12 mouse cellular contexts compared by ENCODE assay signal in the genomic region with DNA sequence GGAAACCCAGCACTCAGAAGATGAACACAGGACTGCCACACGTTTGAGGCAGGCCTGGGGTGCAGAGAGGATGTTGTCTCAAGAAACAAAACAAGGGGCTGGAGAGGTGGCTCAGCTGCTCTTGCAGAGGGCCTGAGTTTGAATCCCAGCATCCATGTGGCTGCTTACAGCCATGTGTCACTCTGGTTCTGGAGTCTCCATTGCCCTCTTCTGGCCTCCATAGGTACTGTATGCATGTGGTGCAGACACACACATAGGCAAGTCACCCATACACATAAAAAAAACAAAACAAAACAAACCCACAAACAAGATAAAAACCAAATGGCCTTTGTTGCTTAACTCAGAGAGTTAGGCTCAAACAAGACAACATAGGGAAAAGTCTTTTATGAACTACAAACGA. TPM values are rescaled to one million over a fixed set of nuclear protein-coding genes. Genes with fewer than 3 reads are reported as not detected.
DNase-seq lines count a peak whose midpoint lies in the region; ATAC-seq and TF ChIP-seq lines count a peak whose summit lies in the region.
"Had no signal": no experiment of that assay in that cellular context is flagged by ENCODE, and none has a peak within 500 bp of the region (broad histone marks: within the 10 kb centered on the region; RNA-seq: fewer than 3 reads in every experiment).

No protein-coding gene starts in this region.

- H3K4me1 ChIP-seq in hindbrain, embryonic 11.5 days (replicated peaks; ENCODE audit: control insufficient read depth, insufficient read depth, low read length) = no peaks in the 10 kb centered on the region; the same call in 1 of the 2 replicates
- peaks cover 38% of the 10 kb centered on the region for H3K4me1 ChIP-seq in hindbrain, embryonic 10.5 days (replicated peaks)
- H3K4me1 ChIP-seq in small intestine, adult 2 months (ENCODE audit: control insufficient read depth, insufficient read depth, insufficient read length, low read length) = peaks cover 5% of the 10 kb centered on the region

- H3K9me3 ChIP-seq in hindbrain, embryonic 11.5 days (ENCODE audit: control insufficient read depth, low read length) = no peaks in the 10 kb centered on the region
- H3K9me3 ChIP-seq in hindbrain, embryonic 10.5 days = no peaks in the 10 kb centered on the region

- peaks cover 13% of the 10 kb centered on the region; the same call in 1 of the 2 replicates for H3K36me3 ChIP-seq in hindbrain, embryonic 11.5 days (ENCODE audit: control insufficient read depth, insufficient read depth, low read length)
- peaks cover 56% of the 10 kb centered on the region for H3K36me3 ChIP-seq in hindbrain, embryonic 10.5 days
- H3K36me3 ChIP-seq in small intestine, adult 2 months (ENCODE audit: control insufficient read depth, insufficient read depth, low read length) = peaks cover 20% of the 10 kb centered on the region

- TF ChIP-seq POLR2A in small intestine, adult 2 months (IDR thresholded peaks at IDR 0.05; ENCODE audit: low read depth, low read length) = no peak

- ATAC-seq in hindbrain, embryonic 11.5 days (ENCODE audit: low FRiP score) = no peak
- ATAC-seq: forebrain, embryonic 16.5 days had no signal

- H3K4me3 ChIP-seq in hindbrain, embryonic 11.5 days (ENCODE audit: low read depth, low read length) = no peak overlapping the region
- no peak overlapping the region for H3K4me3 ChIP-seq in hindbrain, embryonic 10.5 days
- H3K4me3 ChIP-seq in small intestine, adult 2 months (ENCODE audit: low read depth, low read length) = no peak overlapping the region

- TF ChIP-seq CTCF in small intestine, adult 2 months (IDR thresholded peaks at IDR 0.05; ENCODE audit: extremely low read depth, insufficient read length, insufficient replicate concordance, low read depth, low read length) = peak; percentile 25; the same call in 1 of the 2 replicates

- no peak overlapping the region for H3K9ac ChIP-seq in hindbrain, embryonic 11.5 days (ENCODE audit: low read depth, low read length)

- no peaks in the 10 kb centered on the region for H3K27me3 ChIP-seq in hindbrain, embryonic 11.5 days (ENCODE audit: control insufficient read depth, insufficient read depth, low read length)
- peaks cover 4% of the 10 kb centered on the region; the same call in 1 of the 2 replicates for H3K27me3 ChIP-seq in hindbrain, embryonic 10.5 days (ENCODE audit: insufficient read depth, poor library complexity, severe bottlenecking)
- no peaks in the 10 kb centered on the region for H3K27me3 ChIP-seq in small intestine, adult 2 months (ENCODE audit: control insufficient read depth, insufficient read depth, low read length)

- peak; percentile 38 for DNase-seq in hindbrain, embryonic 11.5 days (ENCODE audit: low spot score)
- no peak for DNase-seq in hindbrain, embryonic 10.5 days (ENCODE audit: low spot score)
- DNase-seq in thymus, postnatal 0 days (ENCODE audit: low spot score) = peak; percentile 19
- no peak for DNase-seq in thymus, adult 18-20 months
- DNase-seq in c-Kit-positive CD71-positive TER-119-positive erythroid progenitor cells, embryonic 14.5 days (ENCODE audit: low spot score) = peak; percentile 40
- no peak for DNase-seq in adrenal gland, adult (ENCODE audit: inconsistent age in 2 of 2, low spot score in 1 of 2)
- no peak for DNase-seq in left cerebral cortex, postnatal 25 days (ENCODE audit: low spot score in 2 of 2)

- H3K4me2 ChIP-seq in hindbrain, embryonic 11.5 days (replicated peaks; ENCODE audit: low read depth, low read length) = no peak overlapping the region

- 92% methylated on average over 2 of the region's 2 CpGs for WGBS in hindbrain, embryonic 11.5 days
- 88% methylated on average over 2 of the region's 2 CpGs for WGBS in hindbrain, embryonic 10.5 days
- 90% methylated on average over 2 of the region's 2 CpGs for WGBS in small intestine, adult 2 months

- H3K27ac ChIP-seq in hindbrain, embryonic 11.5 days (ENCODE audit: low read depth, low read length) = no peak overlapping the region
- H3K27ac ChIP-seq in hindbrain, embryonic 10.5 days = no peak overlapping the region
- H3K27ac ChIP-seq in small intestine, adult 2 months (ENCODE audit: insufficient read depth, low read depth, low read length) = no peak overlapping the region

- intact Hi-C loops in left cerebral cortex, postnatal 25 days (cut with DNase I) = loop anchor here (10.0 kb wide), 1 partner anchor 947 kb away; the partner anchor contains the start of gene Luc7l

RNA-seq across cellular contexts. Expression of gene Lemd2, which starts 2.3 kb away (rescaled TPM):
- polyA plus RNA-seq in hindbrain, embryonic 11.5 days (2014; fragmentation: Nextera tagmentation; extraction: Ambion mirVana) = 12.4 and 16.5 TPM in 2 replicates
- 19.0 and 30.0 TPM in 2 replicates for polyA plus RNA-seq in hindbrain, embryonic 10.5 days (2016; fragmentation: Nextera tagmentation; extraction: Ambion mirVana)
- 11.1 and 13.8 TPM in 2 replicates for polyA plus RNA-seq in thymus, postnatal 0 days (2015; fragmentation: Nextera tagmentation; extraction: Ambion mirVana)
- polyA plus RNA-seq in small intestine, adult 2 months (2012; rRNA removed) = 46.6 and 92.0 TPM in 2 replicates
- total RNA-seq in left cerebral cortex, postnatal 25 days (2021) = 10 to 100 TPM; 39.9 to 44.1 TPM

RNA-seq across cellular contexts. Expression of gene Ip6k3, which starts 34.4 kb away (rescaled TPM):
- polyA plus RNA-seq in hindbrain, embryonic 11.5 days (2014; fragmentation: Nextera tagmentation; extraction: Ambion mirVana) = 0.23 and 0.49 TPM in 2 replicates
- polyA plus RNA-seq in hindbrain, embryonic 10.5 days (2016; fragmentation: Nextera tagmentation; extraction: Ambion mirVana) = 0.06 and 0.31 TPM in 2 replicates
- 0.46 and 0.49 TPM in 2 replicates for polyA plus RNA-seq in thymus, postnatal 0 days (2015; fragmentation: Nextera tagmentation; extraction: Ambion mirVana)
- 0.08 TPM in 1 of 2 replicates, not detected in the other for polyA plus RNA-seq in small intestine, adult 2 months (2012; rRNA removed)
- under 1 TPM; 0.32 to 0.44 TPM for total RNA-seq in left cerebral cortex, postnatal 25 days (2021)
- total RNA-seq: common myeloid progenitor, adult 5-6 weeks; neutrophil, adult 5-6 weeks had no signal
- polyA plus RNA-seq: forebrain, embryonic 16.5 days; macrophage had no signal

Comparison
In these comparisons a context has a peak if more than half of its experiments do, and no peak if none do; other contexts are left out.
1. DNase-seq: peak in hindbrain, embryonic 11.5 days (single experiment), thymus, postnatal 0 days (single experiment) and c-Kit-positive CD71-positive TER-119-positive erythroid progenitor cells, embryonic 14.5 days (single experiment); none in hindbrain, embryonic 10.5 days (single experiment), thymus, adult 18-20 months (0 of 2), adrenal gland, adult (0 of 2) and left cerebral cortex, postnatal 25 days (0 of 2).